ENCODE assay signal across 8 mouse cellular contexts in the genomic region with DNA sequence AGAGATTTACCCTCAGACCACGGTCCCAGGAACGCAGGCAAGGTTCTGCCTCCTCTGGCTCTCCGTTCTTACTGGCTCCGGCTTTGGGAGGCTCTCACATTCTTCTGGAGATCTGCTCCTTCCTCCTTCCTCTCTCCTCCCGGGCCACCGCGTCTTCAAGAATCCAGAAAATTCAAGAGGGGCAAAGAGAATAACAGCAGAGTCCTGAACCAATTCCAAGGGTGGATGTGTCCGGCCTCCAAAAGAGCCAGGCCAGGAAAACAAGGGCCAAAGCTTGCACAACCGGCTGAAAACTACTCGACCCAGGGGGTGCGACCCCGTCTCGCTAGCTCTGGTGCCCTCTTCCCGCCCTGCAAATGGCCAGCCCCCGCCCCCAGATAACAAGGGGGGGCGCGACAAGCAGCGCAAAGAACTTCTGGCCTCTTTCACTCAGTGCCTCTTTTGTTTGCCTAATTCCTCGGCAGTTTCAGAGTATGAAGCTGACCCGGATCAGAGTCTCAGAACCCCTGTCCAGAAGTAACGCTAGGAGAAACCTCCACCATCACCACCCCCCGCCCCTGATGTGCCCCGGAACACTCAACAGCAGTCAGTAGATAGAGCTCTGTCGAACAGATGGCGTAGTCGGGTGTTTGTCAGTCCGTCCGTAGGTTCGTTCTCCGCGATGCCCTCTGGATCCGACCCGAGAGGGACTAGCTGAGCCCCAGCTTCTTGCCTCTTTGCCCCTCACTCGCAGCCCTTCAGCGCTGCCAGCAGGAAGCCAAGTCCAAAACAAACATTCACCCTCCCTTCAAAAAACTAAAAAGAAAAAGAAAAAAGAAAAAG. TPM values are rescaled to one million over a fixed set of nuclear protein-coding genes. Genes with fewer than 3 reads are reported as not detected.
DNase-seq lines count a peak whose midpoint lies in the region; ATAC-seq lines count a peak whose summit lies in the region.

No protein-coding gene starts in this region.

- peak overlapping the region; percentile 85 for H3K9ac ChIP-seq in heart, embryonic 12.5 days
- peak overlapping the region; percentile 80 for H3K9ac ChIP-seq in kidney, embryonic 15.5 days

- ATAC-seq in heart, embryonic 12.5 days (ENCODE audit: insufficient number of reproducible peaks, low FRiP score) = no peak
- ATAC-seq in kidney, embryonic 15.5 days (replicated peaks; ENCODE audit: low FRiP score) = peak; percentile 20; the same call in 1 of the 2 replicates

- H3K4me3 ChIP-seq in heart, embryonic 12.5 days = peak overlapping the region; percentile 63
- peak overlapping the region; percentile 77 for H3K4me3 ChIP-seq in kidney, embryonic 15.5 days (replicated peaks)

- H3K27me3 ChIP-seq in heart, embryonic 12.5 days (replicated peaks) = no peaks in the 10 kb centered on the region
- H3K27me3 ChIP-seq in kidney, embryonic 15.5 days = peaks cover 8% of the 10 kb centered on the region; the same call in 1 of the 2 replicates

- H3K4me1 ChIP-seq in heart, embryonic 12.5 days (replicated peaks) = peaks cover 49% of the 10 kb centered on the region
- H3K4me1 ChIP-seq in kidney, embryonic 15.5 days = peaks cover 55% of the 10 kb centered on the region

- peak overlapping the region; percentile 80 for H3K4me2 ChIP-seq in heart, embryonic 12.5 days
- H3K4me2 ChIP-seq in kidney, embryonic 15.5 days = peak overlapping the region; percentile 93

- DNase-seq in cerebellum, adult 11 months = peak; percentile 12
- no peak for DNase-seq in cerebellum, adult 9-10 months
- peak; percentile 69 for DNase-seq in embryo, embryonic 10.5 days (ENCODE audit: low spot score)
- DNase-seq in lung, postnatal 14 days = peak; percentile 69
- peak; percentile 58 for DNase-seq in skeletal muscle tissue, adult 2 months (ENCODE audit: low read depth, low spot score)
- DNase-seq in left cerebral cortex, postnatal 25 days (ENCODE audit: low spot score in 2 of 2) = no peak

- peak overlapping the region; percentile 93 for H3K27ac ChIP-seq in heart, embryonic 12.5 days (ENCODE audit: poor library complexity, severe bottlenecking)
- peak overlapping the region; percentile 98 for H3K27ac ChIP-seq in kidney, embryonic 15.5 days

- peaks cover 11% of the 10 kb centered on the region for H3K36me3 ChIP-seq in heart, embryonic 12.5 days
- peaks cover 17% of the 10 kb centered on the region for H3K36me3 ChIP-seq in kidney, embryonic 15.5 days

- H3K9me3 ChIP-seq in heart, embryonic 12.5 days (replicated peaks) = no peaks in the 10 kb centered on the region
- no peaks in the 10 kb centered on the region for H3K9me3 ChIP-seq in kidney, embryonic 15.5 days (replicated peaks)

- WGBS in heart, embryonic 12.5 days = under 1% methylated on average over 35 of the region's 35 CpGs
- WGBS in kidney, embryonic 15.5 days = 0% methylated on average over 35 of the region's 35 CpGs

- intact Hi-C loops in left cerebral cortex, postnatal 25 days (cut with DNase I) = no loop called here

RNA-seq across cellular contexts. Expression of a gene that starts 0.8 kb away (rescaled TPM):
- 10.2 and 10.5 TPM in 2 replicates for polyA plus RNA-seq in heart, embryonic 12.5 days (2016; fragmentation: Nextera tagmentation; extraction: Ambion mirVana)
- 9.2 and 10.5 TPM in 2 replicates for polyA plus RNA-seq in kidney, embryonic 15.5 days (2015; fragmentation: Nextera tagmentation; extraction: Ambion mirVana)
- 1 to 10 TPM; 6.7 to 7.6 TPM for total RNA-seq in left cerebral cortex, postnatal 25 days (2021)

RNA-seq across cellular contexts. Expression of a gene that starts 9.9 kb away (rescaled TPM):
- 58.2 and 65.0 TPM in 2 replicates for polyA plus RNA-seq in heart, embryonic 12.5 days (2016; fragmentation: Nextera tagmentation; extraction: Ambion mirVana)
- 90.8 and 93.7 TPM in 2 replicates for polyA plus RNA-seq in kidney, embryonic 15.5 days (2015; fragmentation: Nextera tagmentation; extraction: Ambion mirVana)
- total RNA-seq in left cerebral cortex, postnatal 25 days (2021) = 10 to 100 TPM; 47.5 to 59.8 TPM

RNA-seq across cellular contexts. Expression of a gene that starts 23.3 kb away (rescaled TPM):
- 16.7 and 17.4 TPM in 2 replicates for polyA plus RNA-seq in heart, embryonic 12.5 days (2016; fragmentation: Nextera tagmentation; extraction: Ambion mirVana)
- polyA plus RNA-seq in kidney, embryonic 15.5 days (2015; fragmentation: Nextera tagmentation; extraction: Ambion mirVana) = 24.1 and 28.3 TPM in 2 replicates
- total RNA-seq in left cerebral cortex, postnatal 25 days (2021) = 10 to 100 TPM; 17.6 to 17.7 TPM

Comparison
In these comparisons a context has a peak if more than half of its experiments do, and no peak if none do; other contexts are left out.
1. DNase-seq: peak in cerebellum, adult 11 months (single experiment), embryo, embryonic 10.5 days (single experiment), lung, postnatal 14 days (single experiment) and skeletal muscle tissue, adult 2 months (single experiment); none in cerebellum, adult 9-10 months (single experiment) and left cerebral cortex, postnatal 25 days (0 of 2).